Mouse (Mus musculus): ENCODE data around the gene Grm3. TPM values are rescaled to one million over a fixed set of nuclear protein-coding genes. Genes with fewer than 3 reads are reported as not detected.

Gene Grm3
- polyA plus RNA-seq, 1 experiment = not detected

DNA sequence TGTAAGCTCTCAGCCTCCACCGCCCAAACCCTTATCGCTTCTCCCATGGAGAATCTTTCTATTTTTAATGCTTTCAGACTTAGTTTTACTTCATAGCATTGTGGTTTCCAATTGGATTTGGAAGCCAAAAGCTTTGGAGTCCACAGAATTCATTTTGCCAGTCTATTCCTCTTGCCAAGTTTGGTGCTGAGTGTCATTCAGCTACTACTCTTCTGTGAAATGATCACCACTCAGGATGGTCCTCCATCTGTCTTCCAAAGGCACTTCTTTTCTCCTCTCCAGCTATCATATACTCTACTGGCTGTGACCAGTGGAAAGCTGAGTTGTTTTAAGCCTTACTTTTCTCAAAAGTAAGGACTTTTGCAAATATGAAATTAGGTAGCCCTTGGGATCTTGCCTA is 86.4 kb downstream of the Grm3 start:
- H3K27me3 ChIP-seq (ENCODE audit: control insufficient read depth, insufficient read depth, low read length, poor library complexity, severe bottlenecking) = no peaks in the 10 kb centered on the region
- no peak overlapping the region for H3K9ac ChIP-seq (ENCODE audit: low read depth, poor library complexity, severe bottlenecking)
- H3K4me3 ChIP-seq (ENCODE audit: low read depth, low read length) = no peak overlapping the region
- no peak for TF ChIP-seq EP300 (IDR thresholded peaks at IDR 0.05; ENCODE audit: insufficient read depth, low read depth, low read length)
- no peak for TF ChIP-seq POLR2A (IDR thresholded peaks at IDR 0.05; ENCODE audit: insufficient read depth, low read length)
- TF ChIP-seq CTCF (IDR thresholded peaks at IDR 0.05; ENCODE audit: low read depth, low read length) = no peak
- H3K36me3 ChIP-seq (ENCODE audit: control insufficient read depth, insufficient read depth, low read length, poor library complexity, severe bottlenecking) = no peaks in the 10 kb centered on the region
- H3K4me1 ChIP-seq (ENCODE audit: control insufficient read depth, insufficient read depth, low read length) = no peaks in the 10 kb centered on the region
- no peak overlapping the region for H3K27ac ChIP-seq (ENCODE audit: insufficient read depth, low read length)
- H3K9me3 ChIP-seq (replicated peaks; ENCODE audit: control insufficient read depth, insufficient read depth, low read length, poor library complexity, severe bottlenecking) = no peaks in the 10 kb centered on the region; the same call in 1 of the 2 replicates

DNA sequence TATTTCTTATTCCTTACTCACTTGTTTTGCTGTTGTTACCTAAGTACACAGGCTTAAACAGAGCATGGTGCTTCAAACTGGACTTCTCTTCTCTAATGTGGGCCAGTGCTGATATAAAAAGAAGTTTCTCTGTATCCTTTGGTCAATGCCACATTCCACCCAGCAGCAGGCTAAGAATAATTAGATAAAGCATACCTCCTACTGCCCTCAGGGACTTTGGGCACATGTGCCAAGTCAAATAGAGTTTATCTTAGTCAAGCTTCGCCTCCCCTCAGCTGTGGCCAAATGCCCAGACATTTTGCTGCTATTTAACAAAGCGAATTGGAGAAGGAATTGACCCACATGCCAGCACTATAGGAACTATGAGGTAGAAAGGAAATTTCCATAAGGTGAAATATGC is 97.8 kb downstream of the Grm3 start:
- Histone ChIP-seq H3K36me3 (ENCODE audit: control insufficient read depth, insufficient read depth, low read length, poor library complexity, severe bottlenecking) (no peaks in the 10 kb centered on the region), H3K27me3 (ENCODE audit: control insufficient read depth, insufficient read depth, low read length, poor library complexity, severe bottlenecking) (no peaks in the 10 kb centered on the region), H3K4me1 (ENCODE audit: control insufficient read depth, insufficient read depth, low read length) (no peaks in the 10 kb centered on the region), H3K27ac (ENCODE audit: insufficient read depth, low read length) (no peak overlapping the region), H3K4me3 (ENCODE audit: low read depth, low read length) (no peak overlapping the region), H3K9ac (ENCODE audit: low read depth, poor library complexity, severe bottlenecking) (no peak overlapping the region), H3K9me3 (replicated peaks; ENCODE audit: control insufficient read depth, insufficient read depth, low read length, poor library complexity, severe bottlenecking) (no peaks in the 10 kb centered on the region)
- TF ChIP-seq CTCF (IDR thresholded peaks at IDR 0.05; ENCODE audit: low read depth, low read length) = no peak
- no peak for TF ChIP-seq EP300 (IDR thresholded peaks at IDR 0.05; ENCODE audit: insufficient read depth, low read depth, low read length)
- no peak for TF ChIP-seq POLR2A (IDR thresholded peaks at IDR 0.05; ENCODE audit: insufficient read depth, low read length)

GRCm38 (mm10) chr5:9624396-9624795 is 100.6 kb downstream of the Grm3 start:
- H3K4me1 ChIP-seq (ENCODE audit: control insufficient read depth, insufficient read depth, low read length) = no peaks in the 10 kb centered on the region
- no peak for TF ChIP-seq CTCF (IDR thresholded peaks at IDR 0.05; ENCODE audit: low read depth, low read length)
- H3K9ac ChIP-seq (ENCODE audit: low read depth, poor library complexity, severe bottlenecking) = no peak overlapping the region
- H3K4me3 ChIP-seq (ENCODE audit: low read depth, low read length) = no peak overlapping the region
- no peaks in the 10 kb centered on the region for H3K27me3 ChIP-seq (ENCODE audit: control insufficient read depth, insufficient read depth, low read length, poor library complexity, severe bottlenecking)
- H3K9me3 ChIP-seq (replicated peaks; ENCODE audit: control insufficient read depth, insufficient read depth, low read length, poor library complexity, severe bottlenecking) = no peaks in the 10 kb centered on the region
- H3K36me3 ChIP-seq (ENCODE audit: control insufficient read depth, insufficient read depth, low read length, poor library complexity, severe bottlenecking) = no peaks in the 10 kb centered on the region
- no peak overlapping the region for H3K27ac ChIP-seq (ENCODE audit: insufficient read depth, low read length)

GRCm38 (mm10) chr5:9623095-9623459 is 101.9 kb downstream of the Grm3 start:
- Histone ChIP-seq H3K9me3 (replicated peaks; ENCODE audit: control insufficient read depth, insufficient read depth, low read length, poor library complexity, severe bottlenecking) (no peaks in the 10 kb centered on the region), H3K4me3 (ENCODE audit: low read depth, low read length) (no peak overlapping the region), H3K27me3 (ENCODE audit: control insufficient read depth, insufficient read depth, low read length, poor library complexity, severe bottlenecking) (no peaks in the 10 kb centered on the region), H3K36me3 (ENCODE audit: control insufficient read depth, insufficient read depth, low read length, poor library complexity, severe bottlenecking) (no peaks in the 10 kb centered on the region), H3K27ac (ENCODE audit: insufficient read depth, low read length) (no peak overlapping the region), H3K9ac (ENCODE audit: low read depth, poor library complexity, severe bottlenecking) (no peak overlapping the region), H3K4me1 (ENCODE audit: control insufficient read depth, insufficient read depth, low read length) (no peaks in the 10 kb centered on the region)
- TF ChIP-seq POLR2A (IDR thresholded peaks at IDR 0.05; ENCODE audit: insufficient read depth, low read length) (no peak), EP300 (IDR thresholded peaks at IDR 0.05; ENCODE audit: insufficient read depth, low read depth, low read length) (no peak), CTCF (IDR thresholded peaks at IDR 0.05; ENCODE audit: low read depth, low read length) (no peak)

DNA sequence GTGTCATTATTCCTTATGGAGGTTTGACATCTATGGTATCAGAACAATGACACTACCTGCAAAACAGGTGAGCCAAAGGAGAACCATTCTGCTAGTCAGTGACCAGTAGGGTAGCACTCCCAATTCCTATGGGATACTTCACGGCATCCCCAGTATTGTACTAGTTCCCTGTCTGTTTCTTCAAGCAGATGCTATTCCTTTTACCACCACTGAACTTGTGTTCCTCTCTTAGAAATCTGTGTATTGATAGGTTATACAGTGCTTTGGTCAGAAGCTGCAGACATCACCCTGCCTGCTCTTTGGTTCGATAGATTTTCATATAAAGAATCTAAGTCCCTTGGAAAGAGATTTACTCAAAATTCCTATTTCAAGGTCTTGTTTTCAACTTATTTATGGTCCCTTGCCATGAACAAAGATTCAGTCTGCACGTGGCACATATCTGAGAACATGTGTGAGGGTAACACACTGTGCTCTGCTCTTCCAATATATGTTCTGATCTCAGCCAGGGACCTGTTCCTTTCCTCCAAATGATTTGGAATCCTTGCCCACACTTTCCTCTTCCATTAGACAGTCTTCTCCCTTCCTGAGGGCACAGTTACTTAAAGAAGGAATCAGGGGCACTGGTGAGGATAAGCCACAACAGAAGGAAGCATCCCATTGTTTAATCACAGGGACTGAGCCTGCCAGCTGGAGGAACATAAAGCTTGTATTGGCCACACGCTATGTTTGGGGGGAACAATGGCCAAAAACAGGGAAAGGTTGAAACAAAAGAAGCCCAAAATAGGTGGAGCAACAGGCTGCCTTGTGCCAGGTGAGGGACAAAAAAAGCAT is 102.5 kb downstream of the Grm3 start:
- no peaks in the 10 kb centered on the region for H3K4me1 ChIP-seq (ENCODE audit: control insufficient read depth, insufficient read depth, low read length)
- no peak overlapping the region for H3K27ac ChIP-seq (ENCODE audit: insufficient read depth, low read length)
- no peaks in the 10 kb centered on the region for H3K27me3 ChIP-seq (ENCODE audit: control insufficient read depth, insufficient read depth, low read length, poor library complexity, severe bottlenecking)
- no peak overlapping the region for H3K4me3 ChIP-seq (ENCODE audit: low read depth, low read length)
- H3K9me3 ChIP-seq (replicated peaks; ENCODE audit: control insufficient read depth, insufficient read depth, low read length, poor library complexity, severe bottlenecking) = no peaks in the 10 kb centered on the region
- TF ChIP-seq CTCF (IDR thresholded peaks at IDR 0.05; ENCODE audit: low read depth, low read length) = no peak
- TF ChIP-seq POLR2A (IDR thresholded peaks at IDR 0.05; ENCODE audit: insufficient read depth, low read length) = no peak
- TF ChIP-seq EP300 (IDR thresholded peaks at IDR 0.05; ENCODE audit: insufficient read depth, low read depth, low read length) = no peak
- H3K9ac ChIP-seq (ENCODE audit: low read depth, poor library complexity, severe bottlenecking) = no peak overlapping the region
- H3K36me3 ChIP-seq (ENCODE audit: control insufficient read depth, insufficient read depth, low read length, poor library complexity, severe bottlenecking) = no peaks in the 10 kb centered on the region

- Histone ChIP-seq H3K9ac (ENCODE audit: low read depth, poor library complexity, severe bottlenecking) (no peak overlapping the region), H3K9me3 (replicated peaks; ENCODE audit: control insufficient read depth, insufficient read depth, low read length, poor library complexity, severe bottlenecking) (no peaks in the 10 kb centered on the region), H3K27ac (ENCODE audit: insufficient read depth, low read length) (no peak overlapping the region), H3K36me3 (ENCODE audit: control insufficient read depth, insufficient read depth, low read length, poor library complexity, severe bottlenecking) (no peaks in the 10 kb centered on the region), H3K27me3 (ENCODE audit: control insufficient read depth, insufficient read depth, low read length, poor library complexity, severe bottlenecking) (no peaks in the 10 kb centered on the region), H3K4me3 (ENCODE audit: low read depth, low read length) (no peak overlapping the region), H3K4me1 (ENCODE audit: control insufficient read depth, insufficient read depth, low read length) (no peaks in the 10 kb centered on the region)
- no peak for TF ChIP-seq CTCF (IDR thresholded peaks at IDR 0.05; ENCODE audit: low read depth, low read length)
- TF ChIP-seq EP300 (IDR thresholded peaks at IDR 0.05; ENCODE audit: insufficient read depth, low read depth, low read length) = no peak
- no peak for TF ChIP-seq POLR2A (IDR thresholded peaks at IDR 0.05; ENCODE audit: insufficient read depth, low read length)
Measured at GRCm38 (mm10) chr5:9621417-9622067, 103.4 kb downstream of the Grm3 start.
